In the genomic region with DNA sequence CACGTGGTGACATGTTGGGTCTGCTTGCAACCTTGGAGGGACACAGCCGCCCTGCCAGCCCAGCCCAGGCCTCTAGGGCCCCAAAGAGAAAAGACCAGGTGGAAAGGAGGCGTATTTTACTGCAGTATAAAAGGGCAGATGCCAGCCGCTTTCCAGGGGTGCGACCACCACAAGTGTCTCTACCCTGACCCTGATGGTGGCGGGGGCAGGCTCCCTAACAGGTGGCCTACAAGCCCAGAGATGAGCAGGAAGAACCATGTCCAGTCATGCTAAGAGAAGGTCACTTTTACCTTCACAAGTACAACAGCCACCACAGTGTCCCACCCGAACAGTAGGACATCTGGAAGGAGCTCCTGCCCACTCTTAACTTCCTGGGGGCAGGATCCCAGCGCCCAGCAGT, we compare ENCODE assay signal across 16 mouse cellular contexts.
"Had no signal": no experiment of that assay in that cellular context is flagged by ENCODE, and none has a peak within 500 bp of the region (broad histone marks: within the 10 kb centered on the region; RNA-seq: fewer than 3 reads in every experiment).

No protein-coding gene starts in this region.

- H3K27ac ChIP-seq: neural tube, embryonic 13.5 days; neural tube, embryonic 15.5 days; stomach, embryonic 15.5 days; stomach, postnatal 0 days had no signal

- DNase-seq: retina, postnatal 1 day; right cerebral cortex, adult 18-20 months; right cerebral cortex, postnatal 14 days; right cerebral cortex, postnatal 25 days; right cerebral cortex, postnatal 4 days; spleen, adult 18-20 months; thymus, adult 18-20 months; thymus, adult 2 months; thymus, postnatal 14 days; thymus, postnatal 25 days; thymus, postnatal 36 days; thymus, postnatal 4 days had no signal

- H3K9ac ChIP-seq: neural tube, embryonic 13.5 days; neural tube, embryonic 15.5 days; stomach, embryonic 15.5 days had no signal

- H3K4me1 ChIP-seq: neural tube, embryonic 13.5 days; neural tube, embryonic 15.5 days; stomach, embryonic 15.5 days had no signal

- H3K4me3 ChIP-seq: neural tube, embryonic 13.5 days; neural tube, embryonic 15.5 days; stomach, embryonic 15.5 days had no signal

- H3K4me2 ChIP-seq: neural tube, embryonic 13.5 days; neural tube, embryonic 15.5 days; stomach, embryonic 15.5 days had no signal

- H3K9me3 ChIP-seq: neural tube, embryonic 13.5 days; neural tube, embryonic 15.5 days; stomach, embryonic 15.5 days had no signal

- H3K27me3 ChIP-seq: neural tube, embryonic 13.5 days; neural tube, embryonic 15.5 days; stomach, embryonic 15.5 days had no signal
